Mouse (Mus musculus): ENCODE measurements around the gene Oser1. TPM values are rescaled to one million over a fixed set of nuclear protein-coding genes. Genes with fewer than 3 reads are reported as not detected.

Oser1 gene
- polyA plus RNA-seq, 1 experiment from 2014 or later = 79.0 TPM

DNA sequence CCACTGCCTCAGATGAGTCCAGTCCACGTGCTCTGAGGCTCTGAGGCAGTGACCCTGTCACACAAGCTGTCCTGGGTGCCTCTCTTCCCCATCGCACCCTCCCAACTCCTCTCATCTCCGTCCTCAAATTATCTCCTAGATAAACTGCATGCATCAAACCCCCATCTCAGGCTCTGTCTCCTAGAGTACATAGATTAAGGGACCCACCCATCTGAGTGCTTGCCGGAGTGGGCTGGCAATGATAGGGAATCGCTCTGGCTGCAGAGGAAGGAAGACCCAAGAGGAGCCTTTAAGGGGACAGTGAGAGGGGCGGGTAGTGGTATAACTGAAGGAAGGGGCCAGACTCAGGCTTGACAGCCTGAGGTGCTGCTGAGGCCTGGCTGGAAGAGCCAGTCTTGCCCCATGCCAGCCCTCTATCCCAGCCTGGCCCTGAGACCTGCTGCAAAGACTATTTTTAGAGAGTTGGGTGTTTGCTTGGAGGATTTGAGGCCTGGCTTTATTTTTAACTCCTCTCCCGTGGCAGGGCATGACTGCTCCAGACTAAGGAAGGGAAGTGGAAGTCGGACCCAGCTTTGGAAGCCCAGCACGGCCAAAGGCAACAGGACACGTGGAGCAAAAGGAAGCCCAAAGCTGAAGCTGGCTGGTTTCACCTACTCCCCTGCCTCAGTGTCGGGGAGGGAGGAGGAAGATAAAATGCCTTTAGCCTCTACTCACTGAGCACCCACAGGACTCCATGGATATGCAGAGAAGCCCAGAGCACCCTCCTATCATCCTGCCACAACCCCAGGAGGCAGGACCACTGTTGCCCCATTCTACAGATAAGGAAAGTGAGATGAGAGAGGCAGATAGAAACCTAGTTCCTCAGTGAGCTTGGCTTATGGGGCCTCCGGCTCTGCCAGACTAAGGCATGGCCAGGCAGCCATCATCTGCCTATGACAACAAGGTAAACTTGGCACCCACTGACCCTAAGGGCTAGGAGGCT is 61.3 kb downstream of the Oser1 start:
- Histone ChIP-seq H3K4me2 (ENCODE audit: low read depth, low read length) (no peak overlapping the region), H3K27me3 (ENCODE audit: control insufficient read depth, insufficient read depth, low read length) (no peaks in the 10 kb centered on the region), H3K9me3 (replicated peaks; ENCODE audit: control insufficient read depth, low read length) (no peaks in the 10 kb centered on the region), H3K4me1 (ENCODE audit: control insufficient read depth, insufficient read depth, low read length) (peaks cover 13% of the 10 kb centered on the region), H3K27ac (ENCODE audit: low read length) (peak overlapping the region; percentile 85), H3K36me3 (ENCODE audit: control insufficient read depth, insufficient read depth, low read length) (no peaks in the 10 kb centered on the region), H3K9ac (ENCODE audit: low read length) (peak overlapping the region; percentile 44; the same call in 1 of the 2 replicates), H3K4me3 (replicated peaks; ENCODE audit: low read length) (no peak overlapping the region)
- no peak; the same call in 1 of the 2 replicates for ATAC-seq (ENCODE audit: insufficient read depth, low FRiP score)
- 60% methylated on average over 12 of the region's 12 CpGs for WGBS

DNA sequence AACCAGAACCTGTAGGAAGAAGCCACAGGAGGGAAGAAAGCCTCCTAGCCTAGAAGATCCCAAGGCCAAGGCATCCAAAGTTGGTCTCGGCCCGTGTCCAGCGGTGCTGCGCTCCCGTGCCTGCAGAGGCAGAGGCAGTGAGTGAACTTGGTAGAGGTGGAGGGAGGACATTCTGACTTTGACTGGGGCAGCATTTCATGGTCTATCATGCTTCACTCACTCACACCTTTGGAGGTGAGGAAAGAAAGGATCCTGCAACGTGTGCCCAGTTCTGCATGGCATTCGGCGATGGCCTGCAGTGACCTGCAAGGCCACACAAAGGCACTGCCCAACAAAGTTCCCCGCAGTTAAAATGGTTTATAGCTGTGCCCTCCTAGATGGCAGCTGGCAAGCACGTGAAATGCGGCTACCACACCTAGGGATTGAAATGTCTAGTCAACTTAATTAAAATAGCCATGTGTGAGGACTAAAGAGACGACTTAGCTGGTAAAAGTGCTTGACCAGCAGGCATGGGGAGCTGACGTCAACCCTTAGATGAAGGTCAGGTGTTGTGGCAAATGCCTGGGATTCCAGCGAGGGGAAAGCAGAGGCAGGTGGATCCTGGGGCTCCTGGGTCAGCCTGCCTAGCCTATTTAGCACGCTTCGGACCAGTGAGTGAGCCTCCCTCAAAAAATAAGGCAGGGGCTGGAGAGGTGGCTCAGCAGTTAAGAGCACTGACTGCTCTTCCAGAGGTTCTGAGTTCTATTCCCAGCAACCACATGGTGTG is 63.5 kb downstream of the Oser1 start:
- H3K9ac ChIP-seq (ENCODE audit: low read length) = no peak overlapping the region
- no peak overlapping the region for H3K4me3 ChIP-seq (replicated peaks; ENCODE audit: low read length)
- H3K4me2 ChIP-seq (ENCODE audit: low read depth, low read length) = no peak overlapping the region
- no peak for ATAC-seq (ENCODE audit: insufficient read depth, low FRiP score)
- no peaks in the 10 kb centered on the region for H3K9me3 ChIP-seq (replicated peaks; ENCODE audit: control insufficient read depth, low read length)
- H3K27ac ChIP-seq (ENCODE audit: low read length) = no peak overlapping the region
- WGBS = 80% methylated on average over 16 of the region's 16 CpGs
- H3K4me1 ChIP-seq (ENCODE audit: control insufficient read depth, insufficient read depth, low read length) = peaks cover 13% of the 10 kb centered on the region
- no peaks in the 10 kb centered on the region for H3K27me3 ChIP-seq (ENCODE audit: control insufficient read depth, insufficient read depth, low read length)
- H3K36me3 ChIP-seq (ENCODE audit: control insufficient read depth, insufficient read depth, low read length) = no peaks in the 10 kb centered on the region

DNA sequence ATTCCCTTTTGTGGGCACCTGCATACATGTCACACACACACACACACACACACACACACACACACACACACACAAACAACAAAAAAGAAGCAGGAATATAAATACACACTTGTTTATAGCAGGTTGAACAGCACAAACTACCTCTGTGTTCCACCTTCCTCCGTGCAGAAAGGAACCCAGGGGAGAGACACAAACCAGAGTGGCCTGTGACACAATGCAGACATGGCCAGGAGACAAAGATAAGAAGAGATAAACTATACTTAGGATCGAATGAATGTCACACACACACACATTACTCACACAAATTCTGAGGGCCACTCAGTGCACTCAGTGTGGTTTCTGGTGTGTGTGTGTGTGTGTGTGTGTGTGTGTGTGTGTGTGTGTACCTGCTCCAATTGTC is 65.2 kb downstream of the Oser1 start:
- no peak for ATAC-seq (ENCODE audit: insufficient read depth, low FRiP score)
- no peaks in the 10 kb centered on the region for H3K27me3 ChIP-seq (ENCODE audit: control insufficient read depth, insufficient read depth, low read length)
- no peak overlapping the region for H3K4me2 ChIP-seq (ENCODE audit: low read depth, low read length)
- WGBS = 30% methylated on average over 2 of the region's 2 CpGs
- H3K4me3 ChIP-seq (replicated peaks; ENCODE audit: low read length) = no peak overlapping the region
- H3K4me1 ChIP-seq (ENCODE audit: control insufficient read depth, insufficient read depth, low read length) = peaks cover 4% of the 10 kb centered on the region
- no peak overlapping the region for H3K27ac ChIP-seq (ENCODE audit: low read length)
- H3K36me3 ChIP-seq (ENCODE audit: control insufficient read depth, insufficient read depth, low read length) = no peaks in the 10 kb centered on the region
- no peaks in the 10 kb centered on the region for H3K9me3 ChIP-seq (replicated peaks; ENCODE audit: control insufficient read depth, low read length)
- no peak overlapping the region for H3K9ac ChIP-seq (ENCODE audit: low read length)

DNA sequence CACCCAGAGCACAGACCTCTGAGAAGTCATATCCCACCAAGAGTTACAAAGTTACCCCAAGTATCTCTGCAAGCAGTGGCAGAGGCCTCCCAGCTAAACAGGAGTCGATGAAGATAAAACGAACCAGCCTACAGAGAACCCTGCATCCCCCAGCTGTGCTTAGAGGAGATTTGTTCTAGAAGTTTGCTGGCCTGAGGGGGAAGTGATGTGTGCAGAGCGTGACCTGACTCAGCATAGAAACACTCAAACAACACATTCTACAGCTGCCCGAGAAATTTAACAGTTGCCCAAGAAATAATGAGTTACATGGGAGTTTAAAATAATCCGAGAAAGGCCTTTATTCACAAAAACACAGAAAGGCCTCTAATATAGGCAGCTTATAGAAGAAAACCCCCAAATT is 65.8 kb downstream of the Oser1 start:
- Histone ChIP-seq H3K4me3 (replicated peaks; ENCODE audit: low read length) (no peak overlapping the region), H3K27me3 (ENCODE audit: control insufficient read depth, insufficient read depth, low read length) (no peaks in the 10 kb centered on the region), H3K9me3 (replicated peaks; ENCODE audit: control insufficient read depth, low read length) (no peaks in the 10 kb centered on the region), H3K4me1 (ENCODE audit: control insufficient read depth, insufficient read depth, low read length) (0 out of 2 replicates have a peak, but pooled peaks cover 5% of the 10 kb centered on the region), H3K27ac (ENCODE audit: low read length) (no peak overlapping the region), H3K9ac (ENCODE audit: low read length) (no peak overlapping the region), H3K4me2 (ENCODE audit: low read depth, low read length) (no peak overlapping the region), H3K36me3 (ENCODE audit: control insufficient read depth, insufficient read depth, low read length) (no peaks in the 10 kb centered on the region)
- WGBS = 56% methylated on average over 5 of the region's 5 CpGs
- ATAC-seq (ENCODE audit: insufficient read depth, low FRiP score) = no peak

DNA sequence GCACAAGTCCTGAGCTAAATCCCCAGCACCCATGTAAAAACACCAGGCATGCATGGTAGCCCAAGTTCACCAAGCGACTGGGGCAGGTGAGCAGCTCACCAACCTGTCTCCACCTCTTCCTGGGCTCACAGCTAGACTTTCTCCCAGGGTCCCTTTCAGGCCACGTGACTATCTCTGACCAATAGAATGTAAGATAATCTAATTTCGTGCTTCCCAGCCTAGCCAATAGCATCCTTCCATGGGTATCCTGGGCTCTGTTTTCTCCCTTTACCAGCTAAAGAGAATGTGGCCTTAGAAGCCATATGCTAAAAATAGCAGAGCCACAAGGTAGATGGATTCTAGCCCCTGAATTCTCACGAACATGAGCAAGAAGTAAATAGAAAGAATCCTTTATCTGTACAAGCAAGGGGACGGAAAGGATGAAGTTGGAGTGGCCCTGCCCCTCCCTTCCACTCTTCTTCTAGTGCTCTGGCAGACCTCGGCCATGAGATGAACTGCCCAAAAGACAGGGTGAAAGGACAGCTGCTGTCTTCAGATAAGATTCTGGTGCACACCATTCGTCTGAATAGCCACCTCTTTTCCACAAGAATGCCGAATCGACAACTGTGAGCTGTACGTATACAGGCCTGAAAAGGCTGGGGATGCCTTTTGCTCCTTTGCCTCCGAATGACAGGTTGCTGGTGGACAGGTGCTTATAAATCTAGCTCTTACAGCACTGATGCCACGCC is 68.2 kb downstream of the Oser1 start:
- WGBS = 75% methylated on average over 12 of the region's 12 CpGs
- Histone ChIP-seq H3K4me3 (replicated peaks; ENCODE audit: low read length) (no peak overlapping the region), H3K36me3 (ENCODE audit: control insufficient read depth, insufficient read depth, low read length) (no peaks in the 10 kb centered on the region), H3K27ac (ENCODE audit: low read length) (no peak overlapping the region), H3K27me3 (ENCODE audit: control insufficient read depth, insufficient read depth, low read length) (no peaks in the 10 kb centered on the region), H3K4me2 (ENCODE audit: low read depth, low read length) (no peak overlapping the region), H3K9ac (ENCODE audit: low read length) (no peak overlapping the region), H3K4me1 (ENCODE audit: control insufficient read depth, insufficient read depth, low read length) (0 out of 2 replicates have a peak, but pooled peaks cover 5% of the 10 kb centered on the region), H3K9me3 (replicated peaks; ENCODE audit: control insufficient read depth, low read length) (no peaks in the 10 kb centered on the region)
- no peak for ATAC-seq (ENCODE audit: insufficient read depth, low FRiP score)

Other genes starting within 250 kb of the Oser1 start
- 4.0 and 4.3 TPM in 2 replicates for gene Tox2, start 221.6 kb downstream of the Oser1 start, polyA plus RNA-seq (2015; fragmentation: Nextera tagmentation; extraction: Ambion mirVana)
- 8.5 and 11.2 TPM in 2 replicates for gene Jph2, start 26.7 kb downstream of the Oser1 start, polyA plus RNA-seq (2015; fragmentation: Nextera tagmentation; extraction: Ambion mirVana)
- 5.2 and 5.3 TPM in 2 replicates for gene Gdap1l1, start 13.8 kb upstream of the Oser1 start, polyA plus RNA-seq (2015; fragmentation: Nextera tagmentation; extraction: Ambion mirVana)
- 11.6 and 12.1 TPM in 2 replicates for gene Fitm2, start 47.9 kb upstream of the Oser1 start, polyA plus RNA-seq (2015; fragmentation: Nextera tagmentation; extraction: Ambion mirVana)
- not detected in 2 replicates for gene R3hdml, start 67.6 kb upstream of the Oser1 start, polyA plus RNA-seq (2015; fragmentation: Nextera tagmentation; extraction: Ambion mirVana)
- gene Hnf4a, start 82.1 kb upstream of the Oser1 start, polyA plus RNA-seq (2015; fragmentation: Nextera tagmentation; extraction: Ambion mirVana) = 34.1 and 41.4 TPM in 2 replicates
- 31.4 and 33.3 TPM in 2 replicates for gene Ttpal, start 177.6 kb upstream of the Oser1 start, polyA plus RNA-seq (2015; fragmentation: Nextera tagmentation; extraction: Ambion mirVana)
- 59.2 and 62.2 TPM in 2 replicates for gene Serinc3, start 220.4 kb upstream of the Oser1 start, polyA plus RNA-seq (2015; fragmentation: Nextera tagmentation; extraction: Ambion mirVana)
- gene Pkig, start 233.7 kb upstream of the Oser1 start, polyA plus RNA-seq (2015; fragmentation: Nextera tagmentation; extraction: Ambion mirVana) = 91.2 and 107 TPM in 2 replicates